Mouse (Mus musculus): ENCODE results near the gene Rb1. TPM values are rescaled to one million over a fixed set of nuclear protein-coding genes. Genes with fewer than 3 reads are reported as not detected.

The Rb1 gene
- polyA plus RNA-seq, 1 experiment from 2014 or later, result 37.8 TPM

DNA sequence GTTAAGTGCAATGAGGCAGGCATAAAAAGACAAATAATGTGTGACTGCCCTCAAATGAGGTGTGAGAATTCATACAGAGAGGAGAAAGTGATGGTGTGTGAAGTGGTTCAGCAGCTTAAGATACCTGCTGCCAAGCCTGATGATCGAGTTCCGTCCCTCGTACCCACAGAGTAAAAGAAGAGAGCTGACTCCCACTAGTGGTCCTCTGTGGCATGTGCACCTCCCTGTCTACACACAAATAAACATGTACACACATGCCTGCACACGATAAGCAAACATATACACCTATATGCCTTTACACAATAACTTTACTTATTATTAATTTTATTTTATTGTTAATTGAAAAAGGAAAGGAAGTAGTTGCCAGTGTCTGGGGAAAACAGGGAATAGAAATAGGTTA lies 20.0 kb upstream of the Rb1 start:
- no peak overlapping the region for H3K4me3 ChIP-seq (ENCODE audit: low read depth, low read length)
- H3K27ac ChIP-seq (ENCODE audit: low read depth, low read length), result no peak overlapping the region
- 94% methylated on average over 4 of the region's 4 CpGs for WGBS

GRCm38 (mm10) chr14:73340051-73340755 lies 14.6 kb upstream of the Rb1 start:
- 64% methylated on average over 6 of the region's 6 CpGs for WGBS
- no peak for ATAC-seq (ENCODE audit: low FRiP score)
- no peak overlapping the region for H3K27ac ChIP-seq (ENCODE audit: low read depth, low read length)

More for the DNA sequence above, 20.0 kb upstream of the Rb1 start:
- H3K4me2 ChIP-seq (replicated peaks; ENCODE audit: low read depth, low read length), result no peak overlapping the region
- DNase-seq (ENCODE audit: low spot score), result no peak
- no peaks in the 10 kb centered on the region for H3K9me3 ChIP-seq (ENCODE audit: control insufficient read depth, low read length)
- H3K4me1 ChIP-seq (replicated peaks; ENCODE audit: control insufficient read depth, insufficient read depth, low read length), result no peaks in the 10 kb centered on the region
- no peaks in the 10 kb centered on the region for H3K27me3 ChIP-seq (ENCODE audit: control insufficient read depth, insufficient read depth, low read length)
- no peak overlapping the region for H3K9ac ChIP-seq (ENCODE audit: low read depth, low read length)
- no peaks in the 10 kb centered on the region for H3K36me3 ChIP-seq (ENCODE audit: control insufficient read depth, insufficient read depth, low read length)
- no peak for ATAC-seq (ENCODE audit: low FRiP score)

GRCm38 (mm10) chr14:73339615-73340014 lies 14.0 kb upstream of the Rb1 start:
- no peak overlapping the region for H3K4me3 ChIP-seq (ENCODE audit: low read depth, low read length)
- ATAC-seq (ENCODE audit: low FRiP score), result no peak
- H3K4me1 ChIP-seq (replicated peaks; ENCODE audit: control insufficient read depth, insufficient read depth, low read length), result no peaks in the 10 kb centered on the region
- no peaks in the 10 kb centered on the region for H3K9me3 ChIP-seq (ENCODE audit: control insufficient read depth, low read length)
- no peak overlapping the region for H3K9ac ChIP-seq (ENCODE audit: low read depth, low read length)
- WGBS, result 61% methylated on average over 3 of the region's 3 CpGs
- H3K36me3 ChIP-seq (ENCODE audit: control insufficient read depth, insufficient read depth, low read length), result no peaks in the 10 kb centered on the region
- H3K27me3 ChIP-seq (ENCODE audit: control insufficient read depth, insufficient read depth, low read length), result no peaks in the 10 kb centered on the region
- no peak for DNase-seq (ENCODE audit: low spot score)
- H3K27ac ChIP-seq (ENCODE audit: low read depth, low read length), result no peak overlapping the region
- H3K4me2 ChIP-seq (replicated peaks; ENCODE audit: low read depth, low read length), result no peak overlapping the region

More at GRCm38 (mm10) chr14:73340051-73340755, 14.6 kb upstream of the Rb1 start:
- no peak overlapping the region for H3K4me2 ChIP-seq (replicated peaks; ENCODE audit: low read depth, low read length)
- no peaks in the 10 kb centered on the region for H3K4me1 ChIP-seq (replicated peaks; ENCODE audit: control insufficient read depth, insufficient read depth, low read length)
- no peaks in the 10 kb centered on the region for H3K27me3 ChIP-seq (ENCODE audit: control insufficient read depth, insufficient read depth, low read length)
- no peaks in the 10 kb centered on the region for H3K9me3 ChIP-seq (ENCODE audit: control insufficient read depth, low read length)
- no peak overlapping the region for H3K4me3 ChIP-seq (ENCODE audit: low read depth, low read length)
- no peak for DNase-seq (ENCODE audit: low spot score)
- H3K9ac ChIP-seq (ENCODE audit: low read depth, low read length), result no peak overlapping the region
- H3K36me3 ChIP-seq (ENCODE audit: control insufficient read depth, insufficient read depth, low read length), result no peaks in the 10 kb centered on the region

GRCm38 (mm10) chr14:73336316-73337080 lies 10.9 kb upstream of the Rb1 start:
- Histone ChIP-seq H3K9me3 (ENCODE audit: control insufficient read depth, low read length) (no peaks in the 10 kb centered on the region), H3K36me3 (ENCODE audit: control insufficient read depth, insufficient read depth, low read length) (no peaks in the 10 kb centered on the region), H3K4me1 (replicated peaks; ENCODE audit: control insufficient read depth, insufficient read depth, low read length) (no peaks in the 10 kb centered on the region), H3K4me3 (ENCODE audit: low read depth, low read length) (no peak overlapping the region), H3K27me3 (ENCODE audit: control insufficient read depth, insufficient read depth, low read length) (no peaks in the 10 kb centered on the region), H3K4me2 (replicated peaks; ENCODE audit: low read depth, low read length) (no peak overlapping the region), H3K27ac (ENCODE audit: low read depth, low read length) (no peak overlapping the region), H3K9ac (ENCODE audit: low read depth, low read length) (no peak overlapping the region)
- DNase-seq (ENCODE audit: low spot score) (no peak), ATAC-seq (ENCODE audit: low FRiP score) (no peak)
- WGBS, result 75% methylated on average over 6 of the region's 6 CpGs

DNA sequence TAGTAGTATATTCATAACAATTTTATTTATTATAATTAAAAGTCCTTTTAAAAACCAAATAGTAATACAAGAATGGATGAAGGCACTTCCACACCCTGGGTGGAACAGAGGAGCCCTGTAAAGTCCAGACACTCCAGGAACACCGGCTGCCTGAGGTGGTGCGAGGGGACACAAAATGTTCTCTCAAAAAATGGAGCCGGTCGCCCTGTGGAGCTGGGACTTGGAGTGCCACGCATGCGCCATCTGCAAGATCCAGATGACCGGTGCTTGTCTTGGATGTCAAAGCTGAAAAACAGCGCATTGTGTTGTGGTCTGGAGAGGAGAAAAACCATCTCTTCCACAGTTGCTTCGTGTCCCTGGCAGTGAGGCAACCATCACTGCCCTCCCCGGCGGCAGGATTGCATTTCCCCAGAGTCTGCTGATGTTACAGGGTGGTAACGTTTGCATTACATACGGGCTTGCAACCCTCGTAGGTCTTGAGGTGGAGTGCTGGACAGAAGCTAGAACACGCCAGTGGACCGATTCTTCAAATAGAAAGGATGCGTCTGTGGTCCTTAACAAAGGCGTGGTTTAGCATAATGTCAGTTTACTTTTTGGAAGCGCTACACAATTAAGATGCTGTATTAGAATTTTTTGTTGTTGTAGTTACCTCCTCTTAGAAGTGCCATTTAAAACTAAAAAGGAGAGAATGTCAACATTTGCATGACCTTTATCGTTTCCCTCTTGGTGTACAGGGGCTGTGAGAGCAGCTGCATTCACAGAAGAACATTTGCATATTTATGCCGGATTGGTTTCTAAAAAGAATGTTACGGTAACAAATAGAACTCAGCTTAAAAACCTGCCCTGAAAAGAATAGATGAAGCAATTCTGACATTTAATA lies 9.5 kb upstream of the Rb1 start:
- 70% methylated on average over 22 of the region's 22 CpGs for WGBS
- ATAC-seq (ENCODE audit: low FRiP score), result no peak
- Histone ChIP-seq H3K4me3 (ENCODE audit: low read depth, low read length) (no peak overlapping the region), H3K4me1 (replicated peaks; ENCODE audit: control insufficient read depth, insufficient read depth, low read length) (no peaks in the 10 kb centered on the region), H3K27ac (ENCODE audit: low read depth, low read length) (no peak overlapping the region), H3K36me3 (ENCODE audit: control insufficient read depth, insufficient read depth, low read length) (no peaks in the 10 kb centered on the region), H3K9me3 (ENCODE audit: control insufficient read depth, low read length) (no peaks in the 10 kb centered on the region), H3K9ac (ENCODE audit: low read depth, low read length) (no peak overlapping the region), H3K27me3 (ENCODE audit: control insufficient read depth, insufficient read depth, low read length) (no peaks in the 10 kb centered on the region), H3K4me2 (replicated peaks; ENCODE audit: low read depth, low read length) (no peak overlapping the region)
- DNase-seq (ENCODE audit: low spot score), result no peak

- no peak overlapping the region for H3K4me3 ChIP-seq (ENCODE audit: low read depth, low read length)
- H3K9me3 ChIP-seq (ENCODE audit: control insufficient read depth, low read length), result no peaks in the 10 kb centered on the region
- no peak overlapping the region for H3K4me2 ChIP-seq (replicated peaks; ENCODE audit: low read depth, low read length)
- WGBS, result 92% methylated on average over 3 of the region's 3 CpGs
- H3K36me3 ChIP-seq (ENCODE audit: control insufficient read depth, insufficient read depth, low read length), result no peaks in the 10 kb centered on the region
- ATAC-seq (ENCODE audit: low FRiP score) (no peak), DNase-seq (ENCODE audit: low spot score) (no peak)
- no peak overlapping the region for H3K27ac ChIP-seq (ENCODE audit: low read depth, low read length)
- H3K4me1 ChIP-seq (replicated peaks; ENCODE audit: control insufficient read depth, insufficient read depth, low read length), result no peaks in the 10 kb centered on the region
- no peak overlapping the region for H3K9ac ChIP-seq (ENCODE audit: low read depth, low read length)
- no peaks in the 10 kb centered on the region for H3K27me3 ChIP-seq (ENCODE audit: control insufficient read depth, insufficient read depth, low read length)
These were observed 8.3 kb upstream of the Rb1 start for GRCm38 (mm10) chr14:73333880-73334279.

DNA sequence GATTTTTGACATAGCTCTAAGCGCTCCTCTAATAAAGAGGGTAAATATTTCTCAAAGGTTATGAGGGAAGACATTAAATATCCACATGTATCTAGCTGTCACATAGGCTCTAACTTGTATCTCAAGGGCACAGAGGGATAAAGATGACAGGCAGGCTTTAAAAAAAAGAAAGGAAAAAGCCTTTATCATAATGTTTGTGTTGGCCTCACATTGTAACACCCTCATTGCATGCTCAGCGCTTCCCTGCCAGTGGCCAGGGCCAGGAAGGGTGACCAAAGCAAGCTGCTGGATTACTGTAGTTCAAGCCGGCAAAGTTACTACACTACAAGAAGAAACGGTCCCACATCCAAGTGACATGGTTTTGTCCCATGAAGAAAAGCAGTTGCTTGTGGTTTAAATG lies 5.8 kb upstream of the Rb1 start:
- ATAC-seq (ENCODE audit: low FRiP score) (no peak), DNase-seq (ENCODE audit: low spot score) (no peak)
- H3K36me3 ChIP-seq (ENCODE audit: control insufficient read depth, insufficient read depth, low read length), result no peaks in the 10 kb centered on the region
- H3K27ac ChIP-seq (ENCODE audit: low read depth, low read length), result no peak overlapping the region
- no peak overlapping the region for H3K4me3 ChIP-seq (ENCODE audit: low read depth, low read length)
- H3K9ac ChIP-seq (ENCODE audit: low read depth, low read length), result no peak overlapping the region
- WGBS, result 91% methylated on average over 4 of the region's 4 CpGs
- H3K9me3 ChIP-seq (ENCODE audit: control insufficient read depth, low read length), result no peaks in the 10 kb centered on the region
- H3K27me3 ChIP-seq (ENCODE audit: control insufficient read depth, insufficient read depth, low read length), result no peaks in the 10 kb centered on the region
- H3K4me2 ChIP-seq (replicated peaks; ENCODE audit: low read depth, low read length), result no peak overlapping the region
- no peaks in the 10 kb centered on the region for H3K4me1 ChIP-seq (replicated peaks; ENCODE audit: control insufficient read depth, insufficient read depth, low read length)

- Histone ChIP-seq H3K4me1 (replicated peaks; ENCODE audit: control insufficient read depth, insufficient read depth, low read length) (no peaks in the 10 kb centered on the region), H3K9ac (ENCODE audit: low read depth, low read length) (no peak overlapping the region), H3K9me3 (ENCODE audit: control insufficient read depth, low read length) (no peaks in the 10 kb centered on the region), H3K27me3 (ENCODE audit: control insufficient read depth, insufficient read depth, low read length) (no peaks in the 10 kb centered on the region), H3K36me3 (ENCODE audit: control insufficient read depth, insufficient read depth, low read length) (no peaks in the 10 kb centered on the region), H3K4me3 (ENCODE audit: low read depth, low read length) (no peak overlapping the region), H3K4me2 (replicated peaks; ENCODE audit: low read depth, low read length) (no peak overlapping the region), H3K27ac (ENCODE audit: low read depth, low read length) (no peak overlapping the region)
- 90% methylated on average over 2 of the region's 2 CpGs for whole genome bisulfite sequencing
- DNase-seq (ENCODE audit: low spot score), result no peak
- ATAC-seq (ENCODE audit: low FRiP score), result no peak
These were observed 4.2 kb upstream of the Rb1 start for GRCm38 (mm10) chr14:73329871-73330270.
